ENCODE assay signal across 9 mouse cellular contexts in the genomic region with DNA sequence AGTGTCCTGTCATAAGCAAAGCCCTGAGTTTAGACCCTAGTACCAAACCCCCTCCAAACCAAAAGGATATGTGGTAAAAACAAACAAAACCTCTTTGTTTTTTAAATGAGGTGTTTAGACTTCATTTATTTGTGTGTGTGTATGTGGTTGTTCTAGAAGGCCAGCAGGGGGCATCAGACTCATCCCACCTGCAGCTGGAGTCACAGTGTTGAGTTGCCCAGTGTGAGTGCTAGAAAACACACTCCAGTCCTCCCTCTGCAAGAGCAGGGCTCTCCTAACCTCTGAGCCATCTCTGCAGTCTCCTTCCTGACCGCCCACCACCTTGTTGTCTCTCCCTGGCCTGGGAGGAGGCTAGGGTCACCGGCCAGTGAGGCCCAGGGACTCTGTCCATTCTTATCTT. TPM values are rescaled to one million over a fixed set of nuclear protein-coding genes. Genes with fewer than 3 reads are reported as not detected.
DNase-seq lines count a peak whose midpoint lies in the region; ATAC-seq and TF ChIP-seq lines count a peak whose summit lies in the region.
"Had no signal": no experiment of that assay in that cellular context is flagged by ENCODE, and none has a peak within 500 bp of the region (broad histone marks: within the 10 kb centered on the region; RNA-seq: fewer than 3 reads in every experiment).

No protein-coding gene starts in this region.

- no peak for TF ChIP-seq POLR2A in myocyte (IDR thresholded peaks at IDR 0.05; ENCODE audit: insufficient read length, low read depth)

- ATAC-seq in heart, postnatal 0 days (ENCODE audit: insufficient read depth, low read depth), result no peak
- ATAC-seq in granulocyte monocyte progenitor cell, adult 5-6 weeks (replicated peaks; ENCODE audit: poor library complexity, severe bottlenecking), result peak; percentile 46; the same call in 1 of the 2 replicates

- H3K27me3 ChIP-seq in heart, postnatal 0 days (ENCODE audit: control insufficient read depth, insufficient read depth, low read length), result peaks cover 8% of the 10 kb centered on the region; the same call in 1 of the 2 replicates
- H3K27me3 ChIP-seq in heart, embryonic 10.5 days (ENCODE audit: insufficient read depth, poor library complexity, severe bottlenecking), result peaks cover 8% of the 10 kb centered on the region
- H3K27me3 ChIP-seq in E14TG2a.4 (ENCODE audit: insufficient read depth, low read length), result no peaks in the 10 kb centered on the region
- peaks cover 6% of the 10 kb centered on the region for H3K27me3 ChIP-seq in myocyte (ENCODE audit: control insufficient read depth, insufficient read depth, insufficient read length)

- no peak overlapping the region for H3ac ChIP-seq in myocyte (ENCODE audit: control insufficient read depth, insufficient read length)

- no peaks in the 10 kb centered on the region for H3K4me1 ChIP-seq in heart, postnatal 0 days (ENCODE audit: control insufficient read depth, insufficient read depth)
- 0 out of 2 replicates have a peak, but pooled peaks cover 5% of the 10 kb centered on the region for H3K4me1 ChIP-seq in heart, embryonic 10.5 days
- H3K4me1 ChIP-seq in E14TG2a.4 (replicated peaks; ENCODE audit: low read depth, low read length), result peaks cover 79% of the 10 kb centered on the region

- TF ChIP-seq CTCF in heart, postnatal 0 days (IDR thresholded peaks at IDR 0.05; ENCODE audit: low read depth), result peak; percentile 35
- TF ChIP-seq CTCF in E14TG2a.4 (conservative IDR thresholded peaks at IDR 0.05; ENCODE audit: low read length), result peak; percentile 55

- H3K79me2 ChIP-seq in myocyte (ENCODE audit: control insufficient read depth, insufficient read depth), result no peaks in the 10 kb centered on the region

- H3K36me3 ChIP-seq in heart, postnatal 0 days (replicated peaks; ENCODE audit: control insufficient read depth, insufficient read depth, low read length), result peaks cover 32% of the 10 kb centered on the region
- peaks cover 49% of the 10 kb centered on the region for H3K36me3 ChIP-seq in heart, embryonic 10.5 days
- H3K36me3 ChIP-seq in E14TG2a.4 (ENCODE audit: insufficient read depth, low read length), result peaks cover 33% of the 10 kb centered on the region
- peaks cover 31% of the 10 kb centered on the region for H3K36me3 ChIP-seq in myocyte (ENCODE audit: control insufficient read depth, insufficient read depth)

- no peak overlapping the region for H3K4me2 ChIP-seq in heart, postnatal 0 days (ENCODE audit: low read depth, low read length)
- no peak overlapping the region for H3K4me2 ChIP-seq in myocyte (ENCODE audit: low read depth)
- H3K4me2 ChIP-seq: limb, embryonic 13.5 days had no signal

- no peak overlapping the region for H3K4me3 ChIP-seq in heart, postnatal 0 days (ENCODE audit: low read depth, low read length)
- H3K4me3 ChIP-seq in heart, embryonic 10.5 days, result no peak overlapping the region
- H3K4me3 ChIP-seq in E14TG2a.4 (replicated peaks; ENCODE audit: low read length) (no peak overlapping the region), myocyte (no peak overlapping the region)
- H3K4me3 ChIP-seq: limb, embryonic 13.5 days had no signal

- TF ChIP-seq EP300 in heart, postnatal 0 days (IDR thresholded peaks at IDR 0.05; ENCODE audit: low read depth), result no peak

- H3K27ac ChIP-seq in heart, postnatal 0 days (ENCODE audit: low read depth), result no peak overlapping the region
- no peak overlapping the region for H3K27ac ChIP-seq in heart, embryonic 10.5 days
- H3K27ac ChIP-seq: limb, embryonic 13.5 days had no signal

- no peak for DNase-seq in heart, postnatal 0 days (ENCODE audit: low spot score)
- no peak for DNase-seq in heart, embryonic 10.5 days (ENCODE audit: low spot score)
- no peak for DNase-seq in neural tube, embryonic 10.5 days (ENCODE audit: extremely low spot score, low spot score)
- no peak for DNase-seq in Muller cell, postnatal 12 days (ENCODE audit: inconsistent ontology term)
- no peak for DNase-seq in layer of hippocampus, postnatal 36 days

- H3K9me3 ChIP-seq in heart, postnatal 0 days (replicated peaks; ENCODE audit: control insufficient read depth, low read length), result no peaks in the 10 kb centered on the region
- no peaks in the 10 kb centered on the region for H3K9me3 ChIP-seq in heart, embryonic 10.5 days
- no peaks in the 10 kb centered on the region for H3K9me3 ChIP-seq in E14TG2a.4 (ENCODE audit: low read length)
- H3K9me3 ChIP-seq: limb, embryonic 13.5 days had no signal

- 82% methylated on average over 2 of the region's 2 CpGs for WGBS in heart, postnatal 0 days
- WGBS in heart, embryonic 10.5 days, result 65% methylated on average over 2 of the region's 2 CpGs

- H3K9ac ChIP-seq in heart, postnatal 0 days (replicated peaks; ENCODE audit: low read depth, low read length), result no peak overlapping the region
- H3K9ac ChIP-seq: limb, embryonic 13.5 days had no signal

TF ChIP-seq in myocyte, 11 proteins besides CTCF, POLR2A, EP300 and RAD21:
- peak; percentile 19 for TF ChIP-seq POLR2AphosphoS2 (IDR thresholded peaks at IDR 0.05; ENCODE audit: insufficient read length, low read depth)
- no peak for TF ChIP-seq CEBPB (IDR thresholded peaks at IDR 0.05; ENCODE audit: insufficient read depth, poor library complexity, severe bottlenecking)

RNA-seq across cellular contexts. Expression of a gene that starts 9.7 kb away (rescaled TPM):
- 0.19 and 2.0 TPM in 2 replicates for total RNA-seq in heart, postnatal 0 days (2014; rRNA removed; ENCODE audit: low replicate concordance)
- 0.07 and 0.08 TPM in 2 replicates for polyA plus RNA-seq in heart, postnatal 0 days (2015; fragmentation: Nextera tagmentation; extraction: Ambion mirVana)
- polyA plus RNA-seq in heart, embryonic 10.5 days (2016; fragmentation: Nextera tagmentation; extraction: Ambion mirVana), result 0.27 and 0.28 TPM in 2 replicates
- total RNA-seq in granulocyte monocyte progenitor cell, adult 5-6 weeks (2014; fragmentation: Nextera tagmentation), result not detected in 2 replicates
- total RNA-seq in granulocyte monocyte progenitor cell, adult 5-6 weeks (2017), result not detected in 2 replicates
- polyA plus RNA-seq in myocyte (2012; fragmentation: generic; extraction: Trizol), result 0.17 TPM
- 10 to 100 TPM; 71.6 to 78.9 TPM for total RNA-seq in layer of hippocampus, postnatal 36 days (2021)

RNA-seq across cellular contexts. Expression of a gene that starts 36.8 kb away (rescaled TPM):
- 211 and 235 TPM in 2 replicates for total RNA-seq in heart, postnatal 0 days (2014; rRNA removed; ENCODE audit: low replicate concordance)
- polyA plus RNA-seq in heart, postnatal 0 days (2015; fragmentation: Nextera tagmentation; extraction: Ambion mirVana), result 128 and 141 TPM in 2 replicates
- 174 and 196 TPM in 2 replicates for polyA plus RNA-seq in heart, embryonic 10.5 days (2016; fragmentation: Nextera tagmentation; extraction: Ambion mirVana)
- 30.9 and 51.4 TPM in 2 replicates for total RNA-seq in granulocyte monocyte progenitor cell, adult 5-6 weeks (2014; fragmentation: Nextera tagmentation)
- 44.0 and 48.0 TPM in 2 replicates for total RNA-seq in granulocyte monocyte progenitor cell, adult 5-6 weeks (2017)
- 99.1 TPM for polyA plus RNA-seq in myocyte (2012; fragmentation: generic; extraction: Trizol)
- 10 to 100 TPM; 63.3 to 71.5 TPM for total RNA-seq in layer of hippocampus, postnatal 36 days (2021)

Comparison
In these comparisons a context has a peak if more than half of its experiments do, and no peak if none do; other contexts are left out.
1. RNA of a gene that starts 9.7 kb away (total RNA-seq): 71.6 to 78.9 TPM in layer of hippocampus, postnatal 36 days; 0.19 to 2.0 TPM in heart, postnatal 0 days and not detected in granulocyte monocyte progenitor cell, adult 5-6 weeks; every median in the first group is over 10 times any median in the second.